Mouse (Mus musculus) G1E-ER4 (cell line): ENCODE data around the gene BC067074. TPM values are rescaled to one million over a fixed set of nuclear protein-coding genes. Genes with fewer than 3 reads are reported as not detected.

Experiments
- GATA1 ChIP-seq: IDR thresholded peaks from one replicate; pipeline ENCODE4 v1.8.0; 2012; ENCODE audit warnings: low read length, inconsistent platforms
- polyA plus RNA-seq: library from polyadenylated mRNA; stranded (reverse); fragments of >175 nt; gene quantifications from 2 replicates; pipeline ENCODE4 v1.2.3, GENCODE M21; 2012

The BC067074 gene
- polyA plus RNA-seq, 1 experiment: not detected

- TF ChIP-seq GATA1: no peak
Measured at GRCm38 (mm10) chr13:113357438-113358144, 64.6 kb downstream of the BC067074 start.

GRCm38 (mm10) chr13:113359676-113360075 lies 66.7 kb downstream of the BC067074 start:
- TF ChIP-seq GATA1: no peak

- no peak for TF ChIP-seq GATA1
Measured at GRCm38 (mm10) chr13:113365976-113366375, 73.0 kb downstream of the BC067074 start.

GRCm38 (mm10) chr13:113368931-113369579 lies 76.1 kb downstream of the BC067074 start:
- TF ChIP-seq GATA1: no peak

- TF ChIP-seq GATA1: no peak
Measured at GRCm38 (mm10) chr13:113369622-113370021, 76.7 kb downstream of the BC067074 start.

GRCm38 (mm10) chr13:113373291-113374083 lies 80.5 kb downstream of the BC067074 start:
- TF ChIP-seq GATA1: no peak

- TF ChIP-seq GATA1: no peak
Measured at GRCm38 (mm10) chr13:113374084-113374405, 81.1 kb downstream of the BC067074 start.

GRCm38 (mm10) chr13:113377631-113378030 lies 84.7 kb downstream of the BC067074 start:
- TF ChIP-seq GATA1: no peak

- no peak for TF ChIP-seq GATA1
Measured at GRCm38 (mm10) chr13:113378980-113379410, 86.0 kb downstream of the BC067074 start.

GRCm38 (mm10) chr13:113379766-113380309 lies 86.9 kb downstream of the BC067074 start:
- TF ChIP-seq GATA1: no peak

- TF ChIP-seq GATA1: no peak
Measured at GRCm38 (mm10) chr13:113381710-113382109, 88.8 kb downstream of the BC067074 start.

- no peak for TF ChIP-seq GATA1
Measured at GRCm38 (mm10) chr13:113382201-113382600, 89.2 kb downstream of the BC067074 start.

- no peak for TF ChIP-seq GATA1
Measured at GRCm38 (mm10) chr13:113393386-113393785, 100.4 kb downstream of the BC067074 start.

- no peak for TF ChIP-seq GATA1
Measured at GRCm38 (mm10) chr13:113394591-113394990, 101.6 kb downstream of the BC067074 start.

- no peak for TF ChIP-seq GATA1
Measured at GRCm38 (mm10) chr13:113397006-113397520, 104.1 kb downstream of the BC067074 start.
